Mouse (Mus musculus) heart, postnatal 0 days (tissue): ENCODE measurements at regions not wholly inside any gene's neighbourhood (a gene's known extent, or its start where the extent isn't known, plus 50 kb on each side); places are given as distances from the start of the nearest gene placed in this dataset.
A peak's percentile ranks its signal among the peaks of the same experiment; 100 is the strongest.

Source experiments
- ATAC-seq: fragments of 200-750 bp; cut with Nextera tagmentation; 2 replicates; pipeline ENCODE4 v1.8.0; 2017; ENCODE audit warnings: low read depth, moderate number of reproducible peaks, moderate library complexity; ENCODE audit not compliant: insufficient read depth
- DNase-seq: peaks from one replicate; pipeline ENCODE4 v3.0.0-alpha.2; 2016; ENCODE audit warnings: low spot score
- H3K27ac ChIP-seq: fragments of 300-500 bp; sonication (generic); 2 replicates; pipeline ENCODE4 v1.5.1; 2014; ENCODE audit warnings: low read depth, mild to moderate bottlenecking
- H3K27me3 ChIP-seq: fragments of 300-500 bp; sonication (generic); 2 replicates; pipeline ENCODE4 v1.6.1; 2014; ENCODE audit warnings: low read length, mixed read lengths; ENCODE audit not compliant: control insufficient read depth, insufficient read depth
- H3K36me3 ChIP-seq: fragments of 300-500 bp; sonication (generic); replicated peaks from 2 replicates; pipeline ENCODE4 v1.6.1; 2014; ENCODE audit warnings: low read length, mixed read lengths; ENCODE audit not compliant: control insufficient read depth, insufficient read depth
- H3K4me1 ChIP-seq: fragments of 300-500 bp; sonication (generic); 2 replicates; pipeline ENCODE4 v1.6.1; 2014; ENCODE audit warnings: antibody characterized with exemption; ENCODE audit not compliant: control insufficient read depth, insufficient read depth
- H3K4me2 ChIP-seq: fragments of 300-500 bp; sonication (generic); 2 replicates; pipeline ENCODE4 v1.6.1; 2014; ENCODE audit warnings: low read depth, mild to moderate bottlenecking, low read length, moderate library complexity
- H3K4me3 ChIP-seq: fragments of 300-500 bp; sonication (generic); 2 replicates; pipeline ENCODE4 v1.5.1; 2014; ENCODE audit warnings: low read depth, low read length
- H3K9ac ChIP-seq: fragments of 300-500 bp; sonication (generic); replicated peaks from 2 replicates; pipeline ENCODE4 v1.6.1; 2014; ENCODE audit warnings: low read depth, low read length, mixed read lengths
- H3K9me3 ChIP-seq: fragments of 300-500 bp; sonication (generic); replicated peaks from 2 replicates; pipeline ENCODE4 v1.6.1; 2016; ENCODE audit warnings: low read length; ENCODE audit not compliant: control insufficient read depth
- CTCF ChIP-seq: IDR thresholded peaks from 2 replicates; pipeline ENCODE4 v1.5.1; 2016; ENCODE audit warnings: antibody characterized with exemption, control low read depth, low read depth
- EP300 ChIP-seq: IDR thresholded peaks from 2 replicates; pipeline ENCODE4 v1.6.1; 2016; ENCODE audit warnings: antibody characterized with exemption, low read depth
- WGBS: fragments of 180-500 bp; shearing (Covaris S2); extraction: QIAGEN DNeasy Blood & Tissue Kit; methylation state at CpG from one replicate; pipeline ENCODE4 v1.1.7; 2014; 5-methylcytosine and 5-hydroxymethylcytosine counted together

- Histone ChIP-seq H3K4me1 (no peaks in the 10 kb centered on the region), H3K9me3 (no peaks in the 10 kb centered on the region), H3K9ac (no peak overlapping the region), H3K4me3 (no peak overlapping the region), H3K36me3 (no peaks in the 10 kb centered on the region), H3K4me2 (peak overlapping the region; percentile 13; the same call in 1 of the 2 replicates), H3K27me3 (no peaks in the 10 kb centered on the region), H3K27ac (no peak overlapping the region)
- ATAC-seq = no peak
- WGBS = 68% methylated on average over 18 of the region's 18 CpGs
- TF ChIP-seq CTCF = no peak
- no peak for TF ChIP-seq EP300
- no peak for DNase-seq
Observed at GRCm38 (mm10) chr2:19049877-19050731, 52.0 kb downstream of the 4930426L09Rik start.

- Histone ChIP-seq H3K27me3 (no peaks in the 10 kb centered on the region), H3K9ac (no peak overlapping the region), H3K4me1 (no peaks in the 10 kb centered on the region), H3K36me3 (no peaks in the 10 kb centered on the region), H3K27ac (no peak overlapping the region), H3K9me3 (no peaks in the 10 kb centered on the region), H3K4me2 (no peak overlapping the region), H3K4me3 (no peak overlapping the region)
- 60% methylated on average over 2 of the region's 2 CpGs for WGBS
- DNase-seq = no peak
- TF ChIP-seq CTCF = no peak
- TF ChIP-seq EP300 = no peak
- ATAC-seq = no peak
Observed at GRCm38 (mm10) chr2:19055500-19055899, 57.4 kb downstream of the 4930426L09Rik start.

GRCm38 (mm10) chr2:19057859-19058258, 59.7 kb downstream of the 4930426L09Rik start:
- Histone ChIP-seq H3K36me3 (no peaks in the 10 kb centered on the region), H3K4me1 (no peaks in the 10 kb centered on the region), H3K27me3 (no peaks in the 10 kb centered on the region), H3K4me3 (no peak overlapping the region), H3K9ac (no peak overlapping the region), H3K4me2 (no peak overlapping the region), H3K9me3 (no peaks in the 10 kb centered on the region), H3K27ac (no peak overlapping the region)
- TF ChIP-seq CTCF = no peak
- TF ChIP-seq EP300 = no peak
- ATAC-seq (no peak), DNase-seq (no peak)
- 58% methylated on average over 5 of the region's 5 CpGs for WGBS

GRCm38 (mm10) chr2:19058765-19059164, 60.6 kb downstream of the 4930426L09Rik start:
- Histone ChIP-seq H3K4me1 (no peaks in the 10 kb centered on the region), H3K36me3 (no peaks in the 10 kb centered on the region), H3K9me3 (no peaks in the 10 kb centered on the region), H3K27me3 (no peaks in the 10 kb centered on the region), H3K27ac (no peak overlapping the region), H3K4me3 (no peak overlapping the region), H3K4me2 (no peak overlapping the region), H3K9ac (no peak overlapping the region)
- WGBS = 74% methylated on average over 3 of the region's 3 CpGs
- DNase-seq (no peak), ATAC-seq (no peak)
- TF ChIP-seq EP300 (no peak), CTCF (no peak)

- no peak for TF ChIP-seq CTCF
- TF ChIP-seq EP300 = no peak
- H3K4me1 ChIP-seq = no peaks in the 10 kb centered on the region
- no peak overlapping the region for H3K4me2 ChIP-seq
- H3K36me3 ChIP-seq = no peaks in the 10 kb centered on the region
- no peaks in the 10 kb centered on the region for H3K9me3 ChIP-seq
- no peaks in the 10 kb centered on the region for H3K27me3 ChIP-seq
- WGBS = 52% methylated on average over 5 of the region's 5 CpGs
- ATAC-seq (no peak), DNase-seq (no peak)
- H3K27ac ChIP-seq = no peak overlapping the region
- no peak overlapping the region for H3K4me3 ChIP-seq
- no peak overlapping the region for H3K9ac ChIP-seq
Observed at GRCm38 (mm10) chr2:19059246-19059645, 61.1 kb downstream of the 4930426L09Rik start.
